Mouse (Mus musculus) stomach, embryonic 14.5 days (tissue): ENCODE measurements around the gene Kpna6. TPM values are rescaled to one million over a fixed set of nuclear protein-coding genes. Genes with fewer than 3 reads are reported as not detected.

Source experiments
- ATAC-seq: fragments of 200-750 bp; cut with Nextera tagmentation; 2 replicates; pipeline ENCODE4 v1.8.0; 2017; ENCODE audit warnings: low read depth, moderate TSS enrichment; ENCODE audit not compliant: insufficient number of reproducible peaks, insufficient read depth, low FRiP score
- H3K27ac ChIP-seq: fragments of 300-500 bp; sonication (generic); 2 replicates; pipeline ENCODE4 v1.5.1; 2014; ENCODE audit warnings: mild to moderate bottlenecking, low read length, moderate library complexity, mixed read lengths
- H3K27me3 ChIP-seq: fragments of 300-500 bp; sonication (generic); 2 replicates; pipeline ENCODE4 v1.6.1; 2014; ENCODE audit warnings: low read length, control low read depth, mixed read lengths; ENCODE audit not compliant: control insufficient read depth, insufficient read depth
- H3K36me3 ChIP-seq: fragments of 300-500 bp; sonication (generic); 2 replicates; pipeline ENCODE4 v1.6.1; 2014; ENCODE audit warnings: mild to moderate bottlenecking, control low read depth, low read length, moderate library complexity, mixed read lengths; ENCODE audit not compliant: control insufficient read depth, insufficient read depth
- H3K4me1 ChIP-seq: fragments of 300-500 bp; sonication (generic); 2 replicates; pipeline ENCODE4 v1.6.1; 2014; ENCODE audit warnings: low read length, control low read depth, mixed read lengths; ENCODE audit not compliant: control insufficient read depth, insufficient read depth
- H3K4me2 ChIP-seq: fragments of 300-500 bp; sonication (generic); replicated peaks from 2 replicates; pipeline ENCODE4 v1.6.1; 2014; ENCODE audit warnings: low read depth, low read length, control low read depth
- H3K4me3 ChIP-seq: fragments of 300-500 bp; sonication (generic); 2 replicates; pipeline ENCODE4 v1.5.1; 2014; ENCODE audit warnings: low read depth, low read length, control low read depth
- H3K9ac ChIP-seq: fragments of 300-500 bp; sonication (generic); replicated peaks from 2 replicates; pipeline ENCODE4 v1.6.1; 2014; ENCODE audit warnings: low read depth, mild to moderate bottlenecking, control low read depth, low read length, moderate library complexity, mixed read lengths
- H3K9me3 ChIP-seq: fragments of 300-500 bp; sonication (generic); 2 replicates; pipeline ENCODE4 v1.6.1; 2016; ENCODE audit warnings: low read depth, low read length, control low read depth; ENCODE audit not compliant: control insufficient read depth
- WGBS: fragments of 180-500 bp; shearing (Covaris S2); extraction: QIAGEN DNeasy Blood & Tissue Kit; methylation state at CpG from one replicate; pipeline ENCODE4 v1.1.7; 2014; 5-methylcytosine and 5-hydroxymethylcytosine counted together
- polyA plus RNA-seq: library from polyadenylated mRNA; unstranded; fragments of >200 nt; fragmentation: Nextera tagmentation; extraction: Ambion mirVana; gene quantifications from 2 replicates; pipeline ENCODE4 v1.2.1, GENCODE M21; 2014

Gene Kpna6
- polyA plus RNA-seq, 1 experiment from 2014 or later: 12.0 TPM

DNA sequence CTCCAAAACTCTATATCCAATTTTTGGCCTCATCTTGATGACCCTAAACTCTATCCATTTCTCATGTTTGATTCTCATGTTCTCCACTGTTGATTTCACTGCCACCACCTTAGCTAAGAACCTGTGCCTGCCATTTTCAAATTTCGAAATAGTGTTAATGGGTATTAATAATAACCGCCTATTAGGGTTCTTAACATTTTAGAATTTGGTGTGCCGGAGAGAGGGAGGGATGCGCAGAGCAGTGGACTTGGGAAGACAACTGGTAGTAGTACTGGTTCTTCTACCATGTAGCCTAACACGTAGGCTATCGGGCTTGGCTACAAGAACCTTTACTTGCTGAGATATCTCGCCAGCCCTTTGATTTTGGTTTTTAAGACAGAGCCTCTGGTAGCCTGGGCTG lies 24.6 kb upstream of the Kpna6 start:
- peak overlapping the region; percentile 52 for H3K4me2 ChIP-seq
- H3K9ac ChIP-seq: peak overlapping the region; percentile 45
- peak overlapping the region; percentile 86 for H3K27ac ChIP-seq
- peaks cover 15% of the 10 kb centered on the region for H3K4me1 ChIP-seq
- H3K9me3 ChIP-seq: no peaks in the 10 kb centered on the region
- H3K27me3 ChIP-seq: no peaks in the 10 kb centered on the region
- no peak for ATAC-seq
- peaks cover 15% of the 10 kb centered on the region for H3K36me3 ChIP-seq
- WGBS: 77% methylated on average over 7 of the region's 7 CpGs
- H3K4me3 ChIP-seq: peak overlapping the region; percentile 49

DNA sequence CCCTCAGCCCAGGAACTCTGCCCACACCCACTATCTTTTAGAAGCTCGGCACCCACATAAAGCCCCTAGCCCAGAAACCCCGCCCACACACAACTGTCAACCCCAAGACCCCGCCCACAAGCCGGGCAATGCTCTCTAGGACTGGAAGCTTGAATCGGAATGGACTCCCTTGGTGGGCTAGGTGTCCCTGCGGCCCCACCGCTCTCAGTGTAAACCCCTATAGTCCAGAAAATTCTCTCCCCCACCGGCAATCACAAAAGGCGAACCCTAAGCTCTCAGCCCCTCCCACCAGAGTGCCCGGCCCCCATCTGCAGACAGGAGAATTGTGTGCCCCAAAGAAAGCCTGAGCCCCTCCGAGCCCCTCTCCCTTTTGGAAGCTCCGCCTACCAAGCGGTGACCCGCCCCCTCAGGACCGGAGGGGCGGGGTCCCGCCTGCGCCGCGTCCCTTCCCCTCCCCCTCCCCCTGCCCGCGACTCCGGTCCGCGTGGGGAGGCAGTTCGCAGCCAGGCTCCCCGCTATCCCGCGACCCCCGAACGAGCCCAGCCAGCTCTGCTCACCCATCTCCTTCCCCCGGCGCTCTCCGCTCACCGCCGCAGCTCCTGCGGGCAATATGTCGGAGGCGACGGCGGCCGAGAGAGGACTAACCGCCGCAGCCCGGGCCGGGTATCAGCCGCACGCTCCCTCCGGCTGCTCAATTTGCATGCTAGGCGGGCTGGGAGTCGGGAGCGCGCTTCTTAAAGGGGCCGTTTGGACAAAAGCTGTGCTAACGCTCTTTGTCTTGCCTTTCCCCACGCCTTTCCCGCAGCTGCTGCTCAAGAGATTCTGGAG lies 23.8 kb upstream of the Kpna6 start, which contains the start of gene Tmem39b:
Gene Tmem39b (minus strand): TSS at position 681 of the 828 bp plus-strand sequence.
- H3K4me3 ChIP-seq: peak within 1 kb of the TSS; percentile 49
- peaks cover 8% of the 10 kb centered on the region for H3K4me1 ChIP-seq
- ATAC-seq: peak; percentile 89
- H3K4me2 ChIP-seq: peak within 1 kb of the TSS; percentile 52
- H3K9me3 ChIP-seq: no peaks in the 10 kb centered on the region
- peak within 1 kb of the TSS; percentile 45 for H3K9ac ChIP-seq
- H3K27ac ChIP-seq: peak within 1 kb of the TSS; percentile 86
- peaks cover 16% of the 10 kb centered on the region for H3K36me3 ChIP-seq
- WGBS: under 1% methylated on average over 54 of the region's 57 CpGs
- H3K27me3 ChIP-seq: no peaks in the 10 kb centered on the region

- peak overlapping the region; percentile 86; the same call in 1 of the 2 replicates for H3K27ac ChIP-seq
- H3K9me3 ChIP-seq: no peaks in the 10 kb centered on the region
- peak overlapping the region; percentile 45; the same call in 1 of the 2 replicates for H3K9ac ChIP-seq
- peaks cover 8% of the 10 kb centered on the region for H3K4me1 ChIP-seq
- peak overlapping the region; percentile 49 for H3K4me3 ChIP-seq
- H3K27me3 ChIP-seq: no peaks in the 10 kb centered on the region
- H3K4me2 ChIP-seq: peak overlapping the region; percentile 52
- peaks cover 18% of the 10 kb centered on the region for H3K36me3 ChIP-seq
- 20% methylated on average over 6 of the region's 6 CpGs for WGBS
- ATAC-seq: no peak
Measured at GRCm38 (mm10) chr4:129695815-129696157, 23.2 kb upstream of the Kpna6 start.

GRCm38 (mm10) chr4:129684531-129684930 lies 12.0 kb upstream of the Kpna6 start:
- no peak for ATAC-seq
- WGBS: 88% methylated on average over 6 of the region's 6 CpGs
- Histone ChIP-seq H3K9me3 (no peaks in the 10 kb centered on the region), H3K4me2 (no peak overlapping the region), H3K9ac (no peak overlapping the region), H3K27ac (no peak overlapping the region), H3K4me1 (no peaks in the 10 kb centered on the region), H3K4me3 (no peak overlapping the region), H3K36me3 (peaks cover 60% of the 10 kb centered on the region), H3K27me3 (no peaks in the 10 kb centered on the region)

- H3K9me3 ChIP-seq: no peaks in the 10 kb centered on the region
- no peak overlapping the region for H3K4me3 ChIP-seq
- no peaks in the 10 kb centered on the region for H3K4me1 ChIP-seq
- no peak overlapping the region for H3K4me2 ChIP-seq
- ATAC-seq: no peak; the same call in 1 of the 2 replicates
- H3K27me3 ChIP-seq: no peaks in the 10 kb centered on the region
- WGBS: 90% methylated on average over 11 of the region's 11 CpGs
- peaks cover 60% of the 10 kb centered on the region for H3K36me3 ChIP-seq
- H3K27ac ChIP-seq: no peak overlapping the region
- H3K9ac ChIP-seq: no peak overlapping the region
Measured at GRCm38 (mm10) chr4:129683901-129684493, 11.4 kb upstream of the Kpna6 start.

DNA sequence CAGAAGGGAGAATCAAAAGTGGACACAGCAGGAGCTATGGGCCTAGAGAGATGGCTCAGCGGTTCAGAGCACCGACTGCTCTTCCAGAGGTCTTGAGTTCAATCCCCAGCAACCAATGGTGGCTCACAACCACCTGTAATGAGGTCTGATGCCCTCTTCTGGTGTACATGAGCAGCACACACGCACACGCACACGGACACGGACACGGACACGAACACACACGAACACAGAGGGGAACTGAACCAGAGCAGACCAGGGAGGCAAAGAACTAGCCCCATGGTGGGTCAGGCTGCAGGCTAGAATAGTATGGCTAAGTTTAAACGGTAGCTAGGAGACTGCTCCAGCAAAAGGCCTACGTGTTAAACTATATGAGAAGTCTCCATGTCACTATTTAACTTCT lies 9.3 kb upstream of the Kpna6 start:
- H3K27me3 ChIP-seq: no peaks in the 10 kb centered on the region
- no peaks in the 10 kb centered on the region for H3K9me3 ChIP-seq
- peaks cover 61% of the 10 kb centered on the region for H3K36me3 ChIP-seq
- no peaks in the 10 kb centered on the region for H3K4me1 ChIP-seq
- no peak overlapping the region for H3K9ac ChIP-seq
- no peak overlapping the region for H3K27ac ChIP-seq
- WGBS: 96% methylated on average over 11 of the region's 11 CpGs
- no peak for ATAC-seq
- H3K4me2 ChIP-seq: no peak overlapping the region
- H3K4me3 ChIP-seq: no peak overlapping the region

DNA sequence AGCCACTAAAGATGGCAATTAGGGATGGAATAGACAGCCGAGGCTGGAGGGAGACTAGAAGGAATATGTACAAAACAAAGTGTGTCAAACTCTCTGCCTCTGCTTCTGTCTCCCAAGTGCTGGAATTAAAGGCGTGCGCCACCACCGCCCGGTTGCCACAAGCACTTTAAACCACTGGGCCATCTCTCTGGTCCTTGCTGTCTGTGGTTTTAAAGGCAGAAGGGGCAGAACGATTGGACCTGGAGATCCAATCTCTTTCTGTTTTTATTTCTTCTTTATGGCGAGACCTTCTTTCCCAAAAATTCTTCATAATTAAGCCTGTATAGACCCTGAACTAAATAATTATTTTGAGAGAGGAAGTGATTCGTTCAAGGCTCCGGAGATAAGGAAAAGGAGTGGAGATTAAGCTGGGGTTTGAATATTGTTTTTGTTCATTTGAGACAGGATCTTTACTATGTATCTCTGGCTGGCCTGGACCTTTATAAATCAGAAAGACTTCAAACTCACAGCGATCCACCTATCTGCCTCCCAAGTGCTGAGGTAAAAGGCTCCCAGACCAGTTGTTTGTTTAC lies 397 bp upstream of the Kpna6 start:
- ATAC-seq: no peak
- peaks cover 14% of the 10 kb centered on the region for H3K36me3 ChIP-seq
- peak overlapping the region; percentile 68 for H3K4me3 ChIP-seq
- peak overlapping the region; percentile 86 for H3K9ac ChIP-seq
- H3K27me3 ChIP-seq: no peaks in the 10 kb centered on the region
- peak overlapping the region; percentile 95; the same call in 1 of the 2 replicates for H3K27ac ChIP-seq
- 6% methylated on average over 10 of the region's 10 CpGs for WGBS
- H3K4me2 ChIP-seq: peak overlapping the region; percentile 73
- H3K4me1 ChIP-seq: peaks cover 9% of the 10 kb centered on the region; the same call in 1 of the 2 replicates
- H3K9me3 ChIP-seq: no peaks in the 10 kb centered on the region

DNA sequence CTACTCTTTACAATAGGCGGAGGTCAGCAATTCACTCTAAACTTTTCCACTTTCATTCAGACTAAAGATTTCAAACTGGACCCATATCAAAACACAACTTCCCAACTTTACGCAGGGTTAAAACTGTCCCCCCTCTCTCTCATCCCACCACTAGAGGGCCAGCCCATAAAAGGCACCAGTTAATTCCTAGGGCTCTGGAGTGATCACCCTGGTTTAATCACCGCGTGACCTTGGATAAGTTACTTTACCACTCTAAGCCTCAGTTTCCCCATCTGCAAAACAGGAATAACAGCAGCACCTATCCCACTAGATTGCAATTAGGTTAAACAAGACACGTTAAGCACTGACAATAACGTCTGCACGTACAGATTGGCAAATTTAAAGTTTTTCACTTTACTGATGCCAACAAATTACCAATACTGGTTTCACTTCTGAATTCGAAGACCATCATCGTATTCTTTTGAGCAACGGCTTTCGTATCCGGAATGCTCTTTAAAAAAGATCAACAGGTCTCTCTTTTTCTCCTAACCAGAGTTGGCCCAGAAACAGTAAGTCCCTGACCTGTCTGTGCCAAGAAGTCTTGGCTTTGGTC lies 980 bp downstream of the Kpna6 start:
- 0 out of 2 replicates have a peak, but pooled peaks have one; percentile 48 for ATAC-seq
- Histone ChIP-seq H3K9ac (peak overlapping the region; percentile 86), H3K4me2 (peak overlapping the region; percentile 73), H3K4me1 (peaks cover 9% of the 10 kb centered on the region; the same call in 1 of the 2 replicates), H3K4me3 (peak overlapping the region; percentile 68), H3K27ac (peak overlapping the region; percentile 95), H3K36me3 (peaks cover 9% of the 10 kb centered on the region), H3K9me3 (no peaks in the 10 kb centered on the region), H3K27me3 (no peaks in the 10 kb centered on the region)
- 7% methylated on average over 12 of the region's 12 CpGs for WGBS
